Mouse (Mus musculus) olfactory bulb, adult 2 months (tissue): ENCODE measurements at regions not wholly inside any gene's neighbourhood (a gene's known extent, or its start where the extent isn't known, plus 50 kb on each side); places are given as distances from the start of the nearest gene placed in this dataset.

ENCODE experiments used
- H3K27ac ChIP-seq: fragments of 200-500 bp; 2 replicates; pipeline ENCODE4 v1.5.1; 2012; ENCODE audit warnings: low read depth, low read length; ENCODE audit not compliant: insufficient read depth
- H3K4me1 ChIP-seq: fragments of 200-500 bp; 2 replicates; pipeline ENCODE4 v1.6.1; 2012; ENCODE audit warnings: low read length; ENCODE audit not compliant: control insufficient read depth, insufficient read depth
- H3K4me3 ChIP-seq: fragments of 200-500 bp; 2 replicates; pipeline ENCODE4 v1.5.1; 2012; ENCODE audit warnings: mild to moderate bottlenecking, low read depth, low read length, moderate library complexity; ENCODE audit not compliant: insufficient read depth
- CTCF ChIP-seq: fragments of 200-500 bp; IDR thresholded peaks from 2 replicates; pipeline ENCODE4 v1.5.1; 2012; ENCODE audit warnings: low read depth, mild to moderate bottlenecking, low read length, moderate library complexity; ENCODE audit not compliant: insufficient read depth
- POLR2A ChIP-seq: fragments of 200-500 bp; IDR thresholded peaks from 2 replicates; pipeline ENCODE4 v1.6.1; 2012; ENCODE audit warnings: mild to moderate bottlenecking, low read depth, low read length, moderate library complexity; ENCODE audit not compliant: insufficient read depth
- WGBS: fragments of 180-500 bp; shearing (Covaris S2); methylation state at CpG from one replicate; pipeline ENCODE4 v1.1.7; 2018; 5-methylcytosine and 5-hydroxymethylcytosine counted together

DNA sequence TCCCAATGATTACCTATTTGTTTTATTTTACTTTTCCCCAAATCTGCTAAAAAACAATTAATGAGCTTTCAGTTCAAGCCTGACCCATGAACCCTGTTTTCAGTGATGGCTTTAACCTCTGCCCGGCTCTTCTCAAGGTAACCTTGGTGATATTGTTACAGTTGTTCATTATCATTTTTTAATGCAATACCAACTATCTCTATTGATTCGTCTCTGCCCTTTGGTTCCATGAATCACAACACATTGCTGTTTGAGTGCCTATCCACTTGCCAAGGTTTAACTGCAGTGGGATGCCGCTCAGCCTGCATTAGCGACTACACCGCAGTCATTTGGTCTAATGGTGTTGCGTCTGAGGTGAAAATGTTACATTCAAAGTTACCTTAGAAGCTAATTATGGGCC, 317.9 kb downstream of the Etnk1 start:
- Histone ChIP-seq H3K4me1 (no peaks in the 10 kb centered on the region), H3K4me3 (no peak overlapping the region), H3K27ac (no peak overlapping the region)
- TF ChIP-seq CTCF: no peak
- no peak for TF ChIP-seq POLR2A
- WGBS: 95% methylated on average over 6 of the region's 6 CpGs

DNA sequence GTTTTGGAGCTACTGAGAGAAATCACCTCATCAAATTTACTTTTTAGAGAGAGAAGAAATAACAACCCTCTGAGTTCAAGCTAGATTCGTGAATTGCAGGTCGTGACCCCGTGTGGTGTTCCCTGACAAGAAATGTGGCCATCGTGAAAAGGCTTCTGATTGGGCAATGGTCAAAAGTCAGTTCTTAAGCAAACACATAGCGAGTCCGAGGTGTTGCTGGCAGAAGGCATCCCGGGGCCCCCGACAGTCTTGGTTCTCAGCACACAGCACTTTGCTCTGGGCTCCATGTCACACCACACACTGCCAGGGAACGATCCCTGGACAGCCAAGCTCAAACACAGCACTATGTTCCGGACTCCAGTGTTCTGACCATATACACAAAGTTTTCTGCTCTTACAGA, 320.0 kb downstream of the Etnk1 start:
- TF ChIP-seq POLR2A (no peak), CTCF (no peak)
- Histone ChIP-seq H3K27ac (no peak overlapping the region), H3K4me1 (no peaks in the 10 kb centered on the region), H3K4me3 (no peak overlapping the region)
- 96% methylated on average over 10 of the region's 10 CpGs for WGBS

DNA sequence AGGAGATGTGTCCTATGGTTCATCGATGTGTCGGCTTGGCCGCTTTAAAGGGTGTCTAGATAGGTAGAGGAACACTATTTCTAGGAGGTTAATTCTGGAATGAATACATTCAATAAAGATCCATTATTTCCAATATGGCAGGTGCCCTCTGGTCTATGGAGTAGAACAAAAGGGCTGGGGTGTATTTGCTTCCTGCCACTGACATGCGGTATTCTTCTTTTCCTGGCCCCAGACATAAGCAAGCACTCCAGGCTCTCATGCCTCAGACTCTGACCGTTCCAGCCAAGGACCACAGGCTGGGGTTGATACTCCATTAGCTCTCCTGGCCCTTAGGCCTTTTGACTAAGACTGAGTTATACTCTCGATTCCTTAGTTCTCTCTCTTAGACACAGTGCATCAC, 323.0 kb downstream of the Etnk1 start:
- H3K27ac ChIP-seq: no peak overlapping the region
- WGBS: 98% methylated on average over 6 of the region's 6 CpGs
- TF ChIP-seq CTCF (no peak), POLR2A (no peak)
- no peak overlapping the region for H3K4me3 ChIP-seq
- H3K4me1 ChIP-seq: no peaks in the 10 kb centered on the region

DNA sequence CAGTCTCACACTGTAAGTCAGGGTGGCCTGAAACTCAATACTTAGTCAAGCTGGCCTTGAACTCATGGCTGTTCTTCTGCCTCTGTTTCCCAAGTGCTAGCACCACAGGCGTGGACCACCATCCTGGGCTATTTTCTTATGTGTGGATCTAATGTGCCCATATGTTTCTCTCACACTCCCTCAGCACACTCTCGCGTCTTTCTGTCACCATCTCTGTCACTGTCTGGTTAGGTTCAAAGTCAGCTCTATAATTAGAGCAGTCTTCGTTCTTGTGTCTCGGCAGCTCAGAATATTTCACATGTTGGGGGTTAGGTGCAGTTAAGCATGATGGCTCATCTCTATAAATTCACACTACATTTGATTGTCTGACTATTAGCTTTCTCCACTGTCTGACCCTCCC, 324.4 kb downstream of the Etnk1 start:
- Histone ChIP-seq H3K4me3 (no peak overlapping the region), H3K4me1 (no peaks in the 10 kb centered on the region), H3K27ac (no peak overlapping the region)
- TF ChIP-seq POLR2A: no peak
- WGBS: 92% methylated on average over 5 of the region's 5 CpGs

DNA sequence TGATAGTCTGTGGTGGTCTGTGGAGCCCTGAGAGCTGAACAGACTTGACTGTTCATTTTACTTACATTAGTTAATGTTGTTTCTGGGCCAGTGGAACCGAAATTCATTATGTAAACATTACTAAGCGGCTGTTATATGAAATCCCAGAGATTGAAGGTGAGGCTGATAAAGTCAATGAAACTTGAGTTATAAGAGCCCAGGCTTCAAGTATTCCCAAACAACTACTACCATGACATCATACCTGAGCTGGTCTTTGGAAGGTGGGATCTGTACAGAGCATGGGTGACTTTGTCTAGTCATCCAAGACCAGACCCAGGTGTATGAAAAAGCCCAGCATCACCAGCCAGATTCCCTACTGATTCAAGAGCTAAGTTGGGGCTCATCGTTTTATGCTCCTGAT, 326.5 kb downstream of the Etnk1 start:
- WGBS: 91% methylated on average over 3 of the region's 3 CpGs
- no peaks in the 10 kb centered on the region for H3K4me1 ChIP-seq
- no peak overlapping the region for H3K4me3 ChIP-seq
- TF ChIP-seq CTCF: no peak
- TF ChIP-seq POLR2A: no peak
- no peak overlapping the region for H3K27ac ChIP-seq

DNA sequence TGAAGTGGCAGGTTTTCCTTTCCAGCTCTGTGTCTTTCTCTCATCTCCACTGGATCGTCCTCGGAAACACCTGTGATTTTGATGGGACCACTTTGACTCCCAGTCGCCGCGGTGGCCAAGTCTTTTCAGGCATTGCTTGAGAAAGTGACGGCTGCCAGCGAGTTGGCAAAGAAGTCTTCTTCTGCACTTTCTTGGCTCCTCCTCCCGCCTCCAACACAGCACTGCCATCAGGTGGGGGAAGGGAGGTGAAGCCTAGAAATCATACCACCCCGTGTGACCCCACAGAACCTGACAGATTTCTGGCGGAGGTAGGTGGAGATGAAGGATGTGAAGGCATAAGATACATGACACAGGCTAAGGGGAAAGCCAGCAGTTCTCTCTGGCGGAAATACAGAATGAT, 327.3 kb downstream of the Etnk1 start:
- TF ChIP-seq POLR2A (no peak), CTCF (no peak)
- no peak overlapping the region for H3K27ac ChIP-seq
- 82% methylated on average over 11 of the region's 11 CpGs for WGBS
- no peaks in the 10 kb centered on the region for H3K4me1 ChIP-seq
- no peak overlapping the region for H3K4me3 ChIP-seq

DNA sequence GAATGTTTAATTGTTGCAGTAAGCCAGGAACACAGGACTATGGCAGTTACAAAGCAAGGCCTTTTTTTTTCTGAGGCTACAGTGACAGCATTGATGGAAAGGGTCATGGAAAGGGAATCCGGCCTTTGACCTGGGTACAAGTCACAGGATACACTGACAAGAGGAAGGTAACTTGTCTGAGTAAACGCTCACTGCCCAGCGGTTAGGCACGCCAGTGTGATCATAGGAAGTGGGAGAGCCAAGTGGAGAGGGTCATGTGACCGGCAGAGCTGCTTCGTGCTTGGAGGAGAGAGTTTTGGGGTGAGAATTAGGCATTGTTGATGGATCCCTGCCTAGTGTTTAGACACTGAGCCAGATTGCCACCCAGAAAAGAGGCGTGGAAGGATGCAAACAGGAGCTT, 327.9 kb downstream of the Etnk1 start:
- H3K4me1 ChIP-seq: no peaks in the 10 kb centered on the region
- TF ChIP-seq CTCF: no peak
- TF ChIP-seq POLR2A: no peak

DNA sequence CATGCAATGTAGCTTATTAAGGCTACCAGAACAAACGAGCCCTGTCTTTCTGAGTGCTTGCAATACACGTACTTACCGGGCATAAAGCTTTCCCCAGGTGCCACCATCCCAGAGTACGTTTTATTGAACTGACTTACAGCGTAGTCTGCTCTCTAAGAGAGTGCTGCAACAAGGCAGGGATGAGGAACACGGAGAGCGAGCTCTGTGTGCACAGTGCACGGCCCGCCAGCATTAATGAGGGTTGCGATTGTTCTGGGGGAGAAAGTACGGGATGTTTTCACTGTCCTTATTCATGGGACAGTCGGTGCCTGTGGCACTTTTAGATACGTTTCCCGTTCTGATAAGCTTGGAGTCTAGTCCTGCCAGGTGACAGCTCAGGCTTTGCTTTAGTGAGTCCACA, 331.7 kb downstream of the Etnk1 start:
- WGBS: 44% methylated on average over 14 of the region's 14 CpGs
- TF ChIP-seq POLR2A: no peak
- no peak for TF ChIP-seq CTCF

More for the DNA sequence above, 327.9 kb downstream of the Etnk1 start:
- no peak overlapping the region for H3K4me3 ChIP-seq
- 80% methylated on average over 7 of the region's 7 CpGs for WGBS
- H3K27ac ChIP-seq: no peak overlapping the region

DNA sequence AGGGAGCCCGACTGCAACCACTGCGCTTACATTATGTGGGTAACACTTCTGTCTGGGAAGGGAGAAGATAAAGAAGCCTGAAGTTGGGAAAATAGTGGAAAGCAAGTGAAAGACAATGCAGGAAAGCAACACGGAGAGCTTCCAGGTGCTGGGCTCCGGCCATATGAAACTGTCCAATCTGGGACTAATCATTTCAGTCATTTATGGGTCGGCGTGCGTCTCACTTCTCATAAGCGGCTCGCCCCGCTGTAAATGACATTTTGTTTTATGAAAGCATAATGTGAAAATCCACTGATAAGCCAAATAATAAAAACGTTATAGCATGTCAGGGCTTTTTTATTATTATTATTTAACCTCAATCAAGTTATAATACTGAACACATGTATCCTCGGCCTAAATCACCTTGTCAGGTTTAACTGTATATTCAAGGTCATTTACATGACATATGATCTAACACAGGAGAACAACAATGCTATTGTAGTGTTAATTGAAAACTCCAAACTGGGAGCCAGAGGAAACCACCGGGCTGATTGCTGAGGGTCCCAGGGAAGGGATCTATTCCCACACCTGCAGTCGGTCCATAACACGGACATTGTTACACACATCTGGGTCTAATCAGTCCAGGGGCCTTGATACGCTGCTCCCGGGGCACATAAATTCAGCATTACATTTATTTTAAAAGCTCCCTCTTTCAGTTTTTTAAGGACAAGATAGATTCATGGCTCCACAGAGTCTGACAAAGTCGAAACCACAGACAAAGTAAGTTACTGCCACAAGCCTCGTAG, 332.4 kb downstream of the Etnk1 start:
- no peaks in the 10 kb centered on the region for H3K4me1 ChIP-seq
- TF ChIP-seq CTCF (no peak), POLR2A (no peak)
- no peak overlapping the region for H3K4me3 ChIP-seq
- H3K27ac ChIP-seq: no peak overlapping the region
- 92% methylated on average over 19 of the region's 19 CpGs for WGBS

More for the DNA sequence above, 331.7 kb downstream of the Etnk1 start:
- H3K4me1 ChIP-seq: no peaks in the 10 kb centered on the region
- no peak overlapping the region for H3K27ac ChIP-seq
- no peak overlapping the region for H3K4me3 ChIP-seq

DNA sequence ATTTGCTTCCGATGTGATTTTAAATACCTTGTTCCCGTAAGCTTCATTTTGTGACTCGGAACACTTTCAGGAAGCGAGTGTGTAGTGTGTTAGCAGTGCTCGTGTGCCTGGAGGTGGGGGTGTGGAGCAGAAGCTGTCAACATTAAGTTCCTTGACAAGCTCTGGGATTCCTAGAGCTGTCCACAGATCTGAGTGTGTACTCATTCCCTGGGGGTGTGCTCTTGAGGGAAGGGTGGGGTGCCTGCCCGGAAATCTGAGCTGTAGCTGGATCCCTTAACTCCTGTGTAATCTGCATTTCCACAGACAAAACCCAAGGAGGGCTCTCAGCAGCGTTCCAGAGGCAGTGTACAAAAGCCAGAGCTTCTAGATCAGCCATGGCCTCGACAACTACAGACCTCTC, 335.8 kb downstream of the Etnk1 start:
- 66% methylated on average over 8 of the region's 8 CpGs for WGBS
- TF ChIP-seq CTCF: no peak
- TF ChIP-seq POLR2A: no peak
- Histone ChIP-seq H3K4me3 (no peak overlapping the region), H3K4me1 (no peaks in the 10 kb centered on the region), H3K27ac (no peak overlapping the region)
